In the genomic region with DNA sequence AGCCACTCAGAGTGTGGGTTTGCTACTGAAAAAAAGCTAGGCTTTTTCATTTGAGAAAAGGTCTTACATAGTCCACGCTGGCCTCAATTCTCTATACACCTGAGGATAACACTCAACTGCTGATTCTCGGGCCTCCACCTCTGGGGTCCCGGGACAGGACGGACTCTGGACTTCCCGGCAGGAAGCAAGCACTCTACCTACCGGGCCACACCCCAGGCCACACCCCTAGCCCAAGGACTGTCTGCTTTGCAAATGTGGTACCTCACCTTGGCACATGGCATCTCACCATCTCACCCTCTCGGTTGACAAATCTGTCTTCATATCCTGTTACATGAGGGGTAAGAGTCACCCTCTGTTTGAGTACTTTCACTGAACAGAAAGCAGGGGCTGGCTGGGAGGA, we compare ENCODE assay signal across 31 mouse cellular contexts. TPM values are rescaled to one million over a fixed set of nuclear protein-coding genes. Genes with fewer than 3 reads are reported as not detected.
"Had no signal": no experiment of that assay in that cellular context is flagged by ENCODE, and none has a peak within 500 bp of the region (broad histone marks: within the 10 kb centered on the region; RNA-seq: fewer than 3 reads in every experiment).

No protein-coding gene starts in this region.

- ATAC-seq: hindbrain, embryonic 16.5 days; inflammation-experienced regulatory T-cells, adult 6 months; liver, embryonic 12.5 days had no signal

- H3K4me2 ChIP-seq: heart, embryonic 12.5 days; hindbrain, embryonic 12.5 days; hindbrain, embryonic 14.5 days; limb, embryonic 13.5 days; limb, embryonic 15.5 days; liver, embryonic 12.5 days had no signal

- H3K9ac ChIP-seq: heart, embryonic 12.5 days; hindbrain, embryonic 12.5 days; hindbrain, embryonic 14.5 days; limb, embryonic 13.5 days; limb, embryonic 15.5 days; liver, embryonic 12.5 days; liver, embryonic 14.5 days had no signal

- DNase-seq: gastrocnemius, postnatal 10 days; gastrocnemius, postnatal 25 days; heart, adult 11 months; heart, adult 2 months; heart, postnatal 10 days; heart, postnatal 36 days; kidney, adult 11 months; kidney, adult 8-10 months; kidney, postnatal 10 days; kidney, postnatal 25 days; kidney, postnatal 4 days; left cerebral cortex, postnatal 4 days had no signal

- H3K27ac ChIP-seq: heart, adult 2 months; hindbrain, embryonic 12.5 days; hindbrain, embryonic 14.5 days; layer of hippocampus, adult 2 months; left cerebral cortex, adult 2 months; limb, embryonic 13.5 days; limb, embryonic 15.5 days; liver, embryonic 12.5 days; liver, embryonic 14.5 days had no signal

- H3K36me3 ChIP-seq: heart, embryonic 12.5 days; hindbrain, embryonic 12.5 days; limb, embryonic 13.5 days; limb, embryonic 15.5 days; liver, embryonic 12.5 days had no signal

- H3K4me3 ChIP-seq: heart, adult 2 months; heart, embryonic 12.5 days; hindbrain, embryonic 12.5 days; layer of hippocampus, adult 2 months; left cerebral cortex, adult 2 months; limb, embryonic 13.5 days; limb, embryonic 15.5 days; liver, embryonic 12.5 days had no signal

- H3K9me3 ChIP-seq: heart, embryonic 12.5 days; hindbrain, embryonic 12.5 days; limb, embryonic 13.5 days; limb, embryonic 15.5 days; liver, embryonic 12.5 days had no signal

- H3K4me1 ChIP-seq: hindbrain, embryonic 12.5 days; liver, embryonic 12.5 days had no signal

RNA-seq across cellular contexts. Expression of a gene that starts 17.7 kb away (rescaled TPM):
- total RNA-seq: gastrocnemius, adult 18-20 months; gastrocnemius, postnatal 10 days; gastrocnemius, postnatal 25 days; gastrocnemius, postnatal 4 days; heart, adult 2 months; heart, postnatal 36 days; hematopoietic stem cell, adult 5-6 weeks; layer of hippocampus, adult 2 months; layer of hippocampus, postnatal 10 days; layer of hippocampus, postnatal 25 days; left cerebral cortex, adult 2 months; left cerebral cortex, postnatal 25 days; left cerebral cortex, postnatal 4 days; liver, adult 2 months had no signal
- polyA plus RNA-seq: heart, adult 2 months; hindbrain, embryonic 14.5 days; hindbrain, embryonic 16.5 days; inflammation-experienced regulatory T-cells, adult 6 months; kidney, embryonic 14.5 days; liver, adult 2 months had no signal
